Mouse (Mus musculus): Measurements from ENCODE around the gene Lcn3.
"Not testable (repeated sequence)": the region's sequence is repeated elsewhere in the genome, so short reads cannot be mapped to it uniquely, and the experiment has no call there.

Gene Lcn3

DNA sequence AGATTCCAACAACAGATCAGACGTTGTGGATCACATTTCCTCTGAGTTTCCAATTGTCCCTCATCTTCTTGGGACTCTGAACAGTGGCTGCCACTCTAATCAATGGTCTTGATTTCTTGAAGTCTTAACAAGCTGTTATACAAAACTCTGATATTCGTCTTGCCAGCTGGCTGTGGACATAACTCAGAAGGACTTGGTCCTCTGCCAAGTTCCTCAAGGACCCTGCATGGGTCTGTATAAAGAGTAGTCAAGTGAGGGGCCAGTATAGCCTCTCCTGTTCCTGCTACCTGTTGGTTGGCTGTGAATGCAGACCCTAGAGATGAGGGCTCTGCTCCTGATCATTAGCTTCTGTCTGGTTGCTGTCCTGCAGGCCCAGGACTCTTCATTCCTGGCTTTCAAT, at the start of gene Lcn3:
TSS of gene Lcn3 (plus strand) at position 301 of the 400 bp plus-strand sequence.
- DNase-seq (ENCODE audit: low spot score), result no peak

DNA sequence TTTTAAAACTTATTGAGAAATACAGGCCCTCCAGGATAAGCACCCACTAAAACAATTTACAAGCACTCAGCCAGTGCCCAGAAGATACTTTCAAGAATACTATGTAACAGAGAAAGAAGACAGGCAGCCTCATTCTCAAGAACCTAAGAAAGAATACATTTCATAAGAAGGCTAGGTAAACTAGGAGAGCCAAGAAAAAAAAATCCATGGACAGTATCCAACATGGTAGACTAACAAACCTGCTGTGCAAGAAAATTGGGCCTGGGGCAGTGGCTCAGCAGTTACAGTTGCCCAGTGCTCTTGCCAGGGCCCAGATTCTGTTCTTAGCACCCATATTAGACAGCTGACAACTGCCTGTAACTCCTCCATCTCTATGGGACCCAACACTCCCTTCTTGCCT, 48.1 kb upstream of the Lcn3 start:
- no peak for DNase-seq (ENCODE audit: low spot score)

DNA sequence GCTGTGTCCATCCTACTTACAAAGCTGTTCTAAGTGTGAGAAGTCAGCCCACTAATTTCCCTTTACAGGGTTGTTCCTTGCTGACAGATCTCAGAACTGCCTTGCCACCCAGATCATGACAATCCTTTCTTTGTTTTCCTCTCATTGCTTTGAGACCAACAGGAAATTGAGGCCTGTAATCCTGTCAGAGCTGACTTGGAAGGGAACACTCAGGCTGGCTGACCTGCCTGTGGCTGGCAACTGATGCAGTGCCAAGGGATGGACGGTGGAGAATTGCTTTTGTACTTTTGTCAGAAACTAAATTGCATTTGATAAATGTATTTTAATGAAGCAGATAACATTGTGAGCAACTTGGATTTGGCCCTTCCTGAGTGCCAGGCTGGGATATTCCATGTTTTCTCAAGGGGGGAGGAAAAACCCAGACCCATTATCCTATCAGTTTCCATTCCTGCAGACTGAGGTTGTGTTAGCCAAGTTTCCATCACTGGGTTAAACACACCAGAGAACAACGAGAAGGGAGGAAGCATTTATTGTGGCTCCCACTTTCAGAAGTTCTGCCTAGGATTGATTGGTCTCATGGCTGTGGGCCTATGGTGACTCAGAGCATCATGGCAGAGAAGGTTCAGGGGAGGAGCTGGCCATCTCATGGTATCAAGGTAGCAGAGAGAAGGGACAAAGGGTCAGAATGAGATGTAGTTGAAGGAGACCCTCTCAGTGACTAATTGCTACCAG, 32.0 kb upstream of the Lcn3 start:
- no peak for DNase-seq (ENCODE audit: low spot score)

DNA sequence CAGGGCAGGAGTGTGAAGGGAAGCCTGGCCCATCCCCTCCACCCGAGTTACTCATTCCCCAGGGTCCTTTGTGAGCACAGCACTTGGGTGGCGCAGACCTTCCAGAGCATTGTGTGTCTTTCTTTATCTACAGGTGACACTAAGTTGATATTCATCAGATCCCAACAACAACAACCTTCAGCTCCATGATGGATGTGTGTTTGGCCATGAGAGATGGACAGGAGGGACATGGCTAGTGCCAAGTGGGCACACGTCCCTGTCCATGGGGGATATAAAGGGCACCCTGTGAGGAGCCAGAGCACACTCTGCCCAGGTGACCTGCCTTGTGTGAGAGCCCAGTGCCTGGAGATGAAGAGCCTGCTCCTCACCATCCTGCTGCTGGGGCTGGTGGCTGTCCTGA, 28.7 kb upstream of the Lcn3 start, which contains the start of gene Obp2b:
TSS of gene Obp2b (plus strand) at position 301 of the 400 bp plus-strand sequence.
- not testable (repeated sequence) for DNase-seq (ENCODE audit: low spot score)

DNA sequence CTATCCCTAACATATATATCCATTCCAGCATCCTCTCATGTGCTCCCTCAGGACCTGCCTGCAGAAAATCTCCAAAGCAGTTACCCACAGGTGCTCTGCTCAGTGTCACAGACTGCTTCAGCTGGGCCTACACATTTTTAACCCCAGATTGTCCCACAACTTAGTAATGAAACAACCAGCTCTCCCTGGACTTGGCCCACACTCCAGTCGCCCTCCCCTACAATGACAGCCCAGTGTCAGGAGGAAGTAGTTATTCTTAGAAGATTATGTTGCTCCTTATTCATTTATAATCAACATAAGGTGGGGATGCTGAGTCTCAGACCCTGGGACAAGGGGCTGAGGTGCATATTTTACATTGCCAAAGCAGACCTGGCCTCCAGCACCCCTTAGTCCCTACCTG, 23.7 kb upstream of the Lcn3 start:
- DNase-seq (ENCODE audit: low spot score), result no peak

DNA sequence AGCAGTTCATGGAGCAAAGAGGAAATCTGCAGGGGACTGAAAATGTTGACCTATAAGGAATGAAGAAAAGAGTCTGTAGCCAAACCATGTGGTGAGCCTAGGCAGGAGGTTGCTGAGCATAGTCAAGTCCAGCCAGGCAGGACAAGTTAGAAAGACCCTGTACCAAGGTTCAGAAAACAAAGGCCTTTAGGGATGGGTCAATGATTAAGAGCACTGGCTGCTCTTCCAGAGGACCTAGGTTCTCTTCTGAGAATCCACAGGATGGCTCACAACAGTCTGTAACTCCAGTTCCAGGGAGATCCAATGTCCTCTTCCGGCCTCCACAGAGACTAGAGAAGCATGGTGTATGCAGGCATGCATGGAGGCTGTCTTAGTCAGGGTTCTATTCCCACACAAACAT, 11.2 kb upstream of the Lcn3 start:
- no peak for DNase-seq (ENCODE audit: low spot score)

DNA sequence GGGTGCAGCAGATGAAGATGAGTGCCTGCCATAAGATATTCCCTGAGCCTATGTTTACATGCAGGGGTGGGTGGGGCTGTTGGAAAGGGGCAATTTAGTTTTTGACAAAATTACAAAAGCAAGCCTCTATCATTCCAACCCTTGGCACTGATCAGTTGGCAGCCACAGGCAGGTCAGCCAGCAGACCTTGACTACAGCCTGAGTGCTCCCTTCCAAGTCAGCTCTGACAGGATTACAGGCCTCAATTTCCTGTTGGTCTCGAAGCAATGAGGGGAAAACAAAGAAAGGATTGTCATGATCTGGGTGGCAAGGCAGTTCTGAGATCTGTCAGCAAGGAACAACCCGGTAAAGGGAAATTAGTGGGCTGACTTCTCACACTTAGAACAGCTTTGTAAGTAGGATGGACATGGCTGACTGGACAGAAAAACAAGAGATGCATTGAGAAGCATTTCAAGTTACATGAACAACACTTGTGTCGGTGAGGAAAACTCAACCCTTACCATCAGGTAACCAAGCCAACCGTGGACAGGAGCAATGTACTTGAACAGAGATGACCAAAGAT, 7.2 kb upstream of the Lcn3 start:
- no peak for DNase-seq (ENCODE audit: low spot score)

DNA sequence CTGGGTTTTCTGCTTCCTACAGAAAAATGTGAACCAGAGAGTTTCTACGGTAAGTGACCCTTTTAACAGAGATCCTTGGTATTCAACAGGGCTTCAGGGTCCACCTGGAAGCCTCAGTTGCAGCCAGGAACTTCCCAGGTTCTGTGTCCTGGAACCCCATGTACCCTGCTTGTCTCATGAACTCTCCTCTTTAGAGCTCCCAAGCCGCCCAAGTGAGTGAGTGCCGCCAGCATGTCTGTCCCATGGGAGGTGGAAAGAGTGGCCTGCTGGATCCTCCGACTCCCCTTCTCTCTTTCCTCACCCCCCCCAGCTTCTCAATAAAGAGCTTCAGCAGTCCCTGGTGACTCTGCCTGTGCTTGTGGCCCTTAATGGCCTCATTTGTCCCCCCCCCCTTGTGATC, 2.4 kb downstream of the Lcn3 start:
- DNase-seq (ENCODE audit: low spot score), result no peak

DNA sequence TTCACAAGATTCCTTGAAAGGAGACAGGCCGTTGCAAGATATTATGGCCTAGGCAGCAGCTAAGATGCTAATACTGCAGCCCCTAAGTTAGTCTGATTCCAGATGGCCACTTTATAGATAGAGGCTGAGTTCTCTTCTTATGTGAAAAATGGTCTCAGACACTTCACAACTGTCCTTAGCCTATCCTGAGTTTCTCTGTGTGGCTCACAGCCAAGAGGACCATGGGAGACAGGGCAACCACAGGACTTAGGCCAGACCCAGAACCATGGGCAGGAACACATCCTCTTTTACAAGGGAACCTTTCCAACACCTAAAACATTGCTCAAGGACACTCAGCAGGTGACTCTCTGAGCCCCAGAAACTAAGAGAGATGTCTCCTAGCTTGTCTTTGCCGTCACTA, 8.1 kb downstream of the Lcn3 start:
- no peak for DNase-seq (ENCODE audit: low spot score)

DNA sequence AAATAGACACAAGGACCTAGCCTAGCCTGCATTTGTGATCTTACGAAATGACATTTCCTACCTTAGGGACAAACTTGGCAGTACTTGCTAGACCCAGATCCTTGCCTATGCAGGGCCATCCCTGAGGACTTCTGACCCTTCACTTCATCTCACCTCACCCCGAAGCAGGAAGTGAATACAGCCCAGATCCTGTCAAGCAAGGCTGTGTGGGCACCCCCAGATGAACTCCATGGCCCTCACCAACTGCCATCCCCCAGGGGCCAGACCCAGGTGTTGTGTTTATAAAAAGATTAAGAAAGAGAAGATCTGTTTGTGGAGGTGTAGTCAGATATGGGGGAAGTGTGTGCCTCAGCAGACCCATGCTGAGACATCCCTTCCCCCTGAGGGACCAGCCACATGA, 9.3 kb downstream of the Lcn3 start:
- DNase-seq (ENCODE audit: low spot score), result no peak

DNA sequence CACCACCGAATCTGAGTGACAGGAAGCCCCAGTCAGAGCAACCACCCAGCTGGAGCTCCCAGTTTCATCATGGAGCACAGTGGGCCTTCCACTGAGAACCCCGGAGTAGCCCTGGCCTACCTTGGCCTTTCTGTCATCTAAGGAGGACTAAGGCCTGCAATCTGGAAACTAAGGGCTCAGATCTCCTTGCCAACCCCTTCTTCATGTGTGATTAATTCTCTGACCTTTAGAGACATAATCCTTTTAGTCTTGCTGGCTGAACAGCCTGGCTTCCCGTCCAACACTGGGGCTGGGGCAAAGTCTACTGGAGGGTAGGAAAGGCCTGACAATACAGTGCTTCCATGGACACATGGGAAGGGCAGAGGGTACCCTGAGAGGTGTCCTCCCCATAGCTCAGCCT, 10.6 kb downstream of the Lcn3 start:
- no peak for DNase-seq (ENCODE audit: low spot score)

DNA sequence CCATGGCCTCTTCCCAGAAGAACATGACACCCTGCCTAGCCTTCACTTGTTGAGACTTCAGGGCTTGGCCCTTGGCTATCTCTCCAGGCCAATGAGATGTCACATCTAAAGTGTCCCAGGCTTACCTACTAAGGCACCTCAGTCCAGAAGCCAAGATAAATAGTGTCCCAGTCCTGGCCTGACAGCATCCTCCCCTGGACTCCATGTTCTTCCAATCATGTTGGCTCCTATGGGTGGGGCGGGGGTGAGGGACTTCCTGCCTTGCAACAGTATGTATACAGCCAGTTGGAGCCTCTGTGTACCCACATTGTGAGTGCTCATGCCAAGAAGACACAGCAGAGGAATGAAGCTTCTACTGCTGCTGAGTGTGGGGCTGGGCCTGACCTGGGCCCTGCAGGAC, 11.3 kb downstream of the Lcn3 start, which contains the start of gene Lcn11:
TSS of gene Lcn11 (plus strand) at position 301 of the 400 bp plus-strand sequence.
- no peak for DNase-seq (ENCODE audit: low spot score)

DNA sequence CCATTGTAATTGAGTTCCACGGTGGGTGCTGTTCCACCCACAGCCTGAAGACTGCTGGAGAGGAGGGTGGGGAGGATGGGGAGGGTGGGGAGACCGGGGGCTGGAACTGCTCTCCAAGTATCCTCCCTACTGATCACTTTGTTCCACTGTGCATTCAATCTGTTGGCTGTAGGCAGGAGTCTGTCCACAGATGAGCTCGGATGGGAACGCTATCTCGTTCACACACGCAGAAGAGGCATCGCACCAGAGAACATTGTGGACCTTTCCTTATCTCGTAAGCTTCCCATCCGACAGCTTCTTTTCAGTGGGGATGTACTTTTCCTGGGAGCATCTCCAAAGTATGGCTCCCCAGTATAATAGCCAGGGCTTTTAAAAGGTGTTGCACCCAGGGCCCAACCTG, 13.7 kb downstream of the Lcn3 start:
- no peak for DNase-seq (ENCODE audit: low spot score)

DNA sequence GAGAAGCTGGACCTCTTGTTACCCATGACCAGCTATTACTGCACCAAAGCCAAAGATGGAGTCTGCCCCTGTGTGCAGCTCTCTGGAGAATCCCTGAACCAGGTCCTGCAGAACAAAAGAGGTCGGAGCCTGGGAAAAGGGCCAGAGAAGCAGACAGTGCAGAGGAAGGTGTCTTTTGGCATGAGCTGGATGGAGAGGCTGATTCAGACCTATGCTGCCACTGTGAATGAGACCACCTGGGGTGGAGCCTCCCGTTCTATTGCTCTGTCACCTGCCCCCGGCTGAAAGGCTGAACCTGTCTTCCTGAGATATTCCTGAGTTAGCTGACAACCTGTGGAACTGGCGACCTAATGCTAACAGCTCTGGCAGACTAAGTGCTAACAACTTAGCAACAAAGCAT, 15.6 kb downstream of the Lcn3 start:
- DNase-seq (ENCODE audit: low spot score), result no peak

DNA sequence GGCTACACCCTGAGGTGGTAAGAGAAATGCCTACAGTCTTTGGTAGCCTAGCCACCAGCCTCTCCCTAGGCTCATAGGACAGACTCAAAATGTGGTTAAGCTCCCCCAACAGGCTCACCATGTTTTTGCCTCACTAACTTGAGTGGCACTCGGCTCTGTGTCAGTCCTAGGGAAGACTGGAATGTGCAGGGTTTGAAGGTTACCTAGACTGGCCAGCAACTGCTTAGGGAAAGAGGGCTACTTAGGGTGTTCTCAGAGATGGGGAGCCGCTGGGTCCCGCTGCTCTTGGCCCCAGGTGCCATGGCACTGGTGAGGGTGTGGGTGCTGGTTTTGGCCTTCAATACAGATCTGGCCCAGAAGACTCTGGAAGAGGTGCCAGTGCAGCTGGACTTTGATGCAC, 16.6 kb downstream of the Lcn3 start, which contains the start of gene Gm13539:
TSS of gene Gm13539 (plus strand) at position 301 of the 400 bp plus-strand sequence.
- DNase-seq (ENCODE audit: low spot score), result no peak

DNA sequence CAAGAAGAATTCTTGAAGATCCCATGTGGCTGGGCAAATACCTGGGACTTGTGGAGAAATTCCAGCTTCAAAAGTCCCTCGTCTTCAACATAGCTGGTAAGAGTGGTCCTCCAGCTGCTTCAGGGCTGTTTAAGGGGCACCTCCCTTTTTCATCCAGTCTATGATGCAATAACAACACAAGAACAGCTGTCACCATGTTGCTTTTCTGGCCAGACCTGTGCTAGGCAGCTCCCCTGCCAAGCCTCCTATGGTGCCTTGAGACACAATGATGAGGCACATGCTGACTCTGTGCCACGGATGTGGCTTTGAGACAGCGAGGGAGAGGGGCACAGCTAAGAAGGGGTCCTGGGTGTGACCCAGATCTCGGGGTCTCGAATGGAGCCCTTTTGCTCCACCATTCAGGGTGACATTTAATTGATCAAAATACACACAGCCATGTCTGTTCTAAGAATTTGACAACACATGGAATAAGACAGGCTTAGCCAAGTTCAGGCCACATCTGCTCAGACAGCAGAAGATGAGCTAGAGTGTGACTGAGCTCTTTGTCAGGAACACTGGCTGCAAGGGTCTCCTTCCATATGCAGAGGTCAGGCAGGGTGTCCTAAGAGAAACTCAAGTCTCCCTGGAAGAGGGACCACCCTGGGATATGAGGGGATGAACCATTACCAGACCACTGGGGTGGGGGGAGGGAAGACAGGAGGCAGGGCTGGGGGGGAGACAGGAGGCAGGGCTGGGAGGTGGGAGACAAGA, 20.4 kb downstream of the Lcn3 start:
- no peak for DNase-seq (ENCODE audit: low spot score)

DNA sequence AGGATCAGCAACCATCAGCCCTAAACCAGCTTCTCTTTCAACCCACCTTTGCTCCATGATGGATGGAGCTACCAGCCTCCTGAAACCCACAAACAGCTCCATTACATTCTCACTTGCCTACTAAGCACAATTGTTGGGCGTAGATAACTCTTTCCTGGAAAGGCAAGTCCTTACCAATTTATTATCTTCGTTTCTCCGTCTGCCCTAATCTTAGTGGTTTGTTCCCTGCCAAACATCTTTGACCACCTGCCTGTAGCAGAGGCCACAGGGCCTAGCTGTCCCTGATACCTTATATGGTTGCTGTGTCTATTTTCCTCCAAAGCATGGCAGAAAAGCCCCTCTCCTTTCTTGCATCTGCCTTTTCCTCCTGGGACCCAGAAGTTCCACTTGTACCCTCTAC, 23.7 kb downstream of the Lcn3 start:
- DNase-seq (ENCODE audit: low spot score), result no peak

DNA sequence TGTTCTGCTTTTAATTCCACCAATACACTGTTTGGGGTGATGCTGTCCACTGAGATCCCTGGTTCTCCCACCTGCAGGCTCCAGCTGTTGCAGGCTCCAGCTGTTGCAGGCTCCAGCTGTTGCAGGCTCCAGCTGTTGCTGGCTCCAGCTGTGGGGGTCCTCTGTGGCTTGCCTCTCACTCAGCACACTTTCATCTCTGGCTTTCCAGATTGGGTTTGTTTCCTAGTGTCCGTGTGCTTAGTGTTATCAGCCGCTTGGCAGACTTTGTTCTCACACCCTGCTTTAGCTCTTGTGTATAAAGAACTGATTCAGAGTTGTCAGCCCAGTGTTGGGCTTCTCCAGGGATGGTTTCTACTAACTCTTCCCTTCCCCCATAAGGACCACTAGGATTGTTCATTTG, 32.3 kb downstream of the Lcn3 start:
- no peak for DNase-seq (ENCODE audit: low spot score)

DNA sequence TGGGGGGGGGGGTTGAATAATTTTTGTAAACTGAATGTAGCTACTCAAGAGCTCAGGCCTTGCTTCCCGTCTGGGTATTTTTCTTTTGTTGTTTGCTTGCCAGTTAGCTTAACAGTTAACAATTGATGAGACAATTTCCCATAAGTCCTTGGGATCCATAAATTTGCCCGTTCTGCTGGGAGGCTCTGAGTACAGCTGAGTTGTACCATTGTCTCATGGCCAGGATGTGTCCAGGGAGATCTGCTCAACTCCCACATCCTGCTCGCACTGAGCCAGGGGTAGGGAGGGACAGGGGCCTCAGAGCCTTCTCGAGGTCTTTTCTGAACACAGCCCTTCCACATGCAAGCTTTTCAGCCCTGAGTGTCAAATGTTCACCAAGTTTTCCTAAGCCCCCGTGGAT, 32.7 kb downstream of the Lcn3 start:
- no peak for DNase-seq (ENCODE audit: low spot score)

DNA sequence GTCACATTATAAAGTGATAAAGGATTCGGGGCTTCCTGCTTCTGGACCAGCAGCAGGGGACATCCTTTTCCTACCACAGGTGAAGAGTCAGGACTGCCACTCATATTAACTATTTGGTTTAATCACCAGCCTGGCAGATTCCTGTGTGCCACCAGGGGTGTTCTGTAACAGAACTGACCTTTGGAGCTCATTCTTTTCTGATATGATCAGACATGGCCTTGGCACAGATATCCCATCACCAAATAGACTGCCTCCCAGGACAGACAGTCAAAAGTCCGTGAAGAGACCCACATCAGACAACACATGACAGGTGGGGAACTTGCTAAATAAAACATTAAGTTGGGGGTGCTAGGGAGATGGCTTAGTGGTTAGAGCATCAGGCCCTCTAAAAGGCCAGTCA, 46.3 kb downstream of the Lcn3 start:
- DNase-seq (ENCODE audit: low spot score), result no peak

DNA sequence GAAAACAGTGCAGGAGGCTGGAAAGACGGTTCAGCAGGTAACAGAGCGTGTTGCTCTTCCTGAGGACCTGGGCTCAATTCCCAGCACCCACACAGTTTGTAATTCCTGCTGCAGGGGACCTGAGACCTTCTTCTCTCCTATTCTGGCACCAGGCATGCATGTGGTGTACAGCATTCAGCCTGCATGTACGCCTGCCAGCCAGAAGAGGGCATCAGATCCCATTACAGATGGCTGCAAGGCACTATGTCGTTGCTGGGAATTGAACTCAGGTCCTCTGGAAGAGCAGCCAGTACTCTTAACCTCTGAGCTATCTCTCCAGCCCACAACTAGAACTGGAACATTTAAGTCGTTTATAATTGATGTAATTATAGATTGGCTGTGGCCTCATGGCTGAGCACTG, 48.0 kb downstream of the Lcn3 start:
- DNase-seq (ENCODE audit: low spot score), result no peak

DNA sequence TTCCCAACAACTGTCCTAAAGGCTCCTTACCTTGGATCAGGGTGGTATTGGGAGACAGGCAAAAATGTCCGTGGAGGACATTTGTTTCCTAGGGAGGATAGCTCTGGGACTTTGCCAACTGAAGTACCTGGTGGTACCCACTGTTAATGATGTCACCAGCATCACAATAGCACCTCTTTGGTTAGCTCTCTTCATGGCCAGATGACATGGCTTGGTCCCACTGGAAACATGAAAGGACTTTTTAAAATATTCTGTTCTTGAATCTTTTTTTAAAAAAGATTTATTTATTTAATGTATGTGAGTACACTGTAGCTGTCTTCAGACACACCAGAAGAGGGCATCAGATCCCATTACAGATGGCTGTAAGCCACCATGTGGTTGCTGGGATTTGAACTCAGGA, 50.4 kb downstream of the Lcn3 start, which contains the start of gene Glt6d1:
TSS of gene Glt6d1 (minus strand) at position 101 of the 400 bp plus-strand sequence.
- not testable (repeated sequence) for DNase-seq (ENCODE audit: low spot score)

Data from urinary bladder, postnatal 25 days (tissue).